Mouse (Mus musculus) embryonic facial prominence, embryonic 10.5 days (tissue): ENCODE measurements at regions not wholly inside any gene's neighbourhood (a gene's known extent, or its start where the extent isn't known, plus 50 kb on each side); places are given as distances from the start of the nearest gene placed in this dataset.

Experiments used
- DNase-seq: peaks from one replicate; pipeline ENCODE4 v3.0.0-alpha.2; 2017; ENCODE audit warnings: low spot score
- H3K27ac ChIP-seq: fragments of 300-500 bp; sonication (generic); replicated peaks from 2 replicates; pipeline ENCODE4 v1.5.1; 2016; ENCODE audit warnings: mild to moderate bottlenecking
- H3K27me3 ChIP-seq: fragments of 300-500 bp; sonication (generic); replicated peaks from 2 replicates; pipeline ENCODE4 v1.6.1; 2016; ENCODE audit warnings: low read depth, mild to moderate bottlenecking; ENCODE audit not compliant: poor library complexity, severe bottlenecking
- H3K36me3 ChIP-seq: fragments of 300-500 bp; sonication (generic); replicated peaks from 2 replicates; pipeline ENCODE4 v1.6.1; 2016; ENCODE audit warnings: mild to moderate bottlenecking, moderate library complexity
- H3K4me1 ChIP-seq: fragments of 300-500 bp; sonication (generic); 2 replicates; pipeline ENCODE4 v1.6.1; 2016
- H3K4me3 ChIP-seq: fragments of 300-500 bp; sonication (generic); 2 replicates; pipeline ENCODE4 v1.5.1; 2016; ENCODE audit warnings: mild to moderate bottlenecking, moderate library complexity
- H3K9me3 ChIP-seq: fragments of 300-500 bp; sonication (generic); 2 replicates; pipeline ENCODE4 v1.6.1; 2016; ENCODE audit warnings: mild to moderate bottlenecking
- WGBS: fragments of 180-500 bp; shearing (Covaris S2); methylation state at CpG from one replicate; pipeline ENCODE4 v1.1.7; 2016; 5-methylcytosine and 5-hydroxymethylcytosine counted together

DNA sequence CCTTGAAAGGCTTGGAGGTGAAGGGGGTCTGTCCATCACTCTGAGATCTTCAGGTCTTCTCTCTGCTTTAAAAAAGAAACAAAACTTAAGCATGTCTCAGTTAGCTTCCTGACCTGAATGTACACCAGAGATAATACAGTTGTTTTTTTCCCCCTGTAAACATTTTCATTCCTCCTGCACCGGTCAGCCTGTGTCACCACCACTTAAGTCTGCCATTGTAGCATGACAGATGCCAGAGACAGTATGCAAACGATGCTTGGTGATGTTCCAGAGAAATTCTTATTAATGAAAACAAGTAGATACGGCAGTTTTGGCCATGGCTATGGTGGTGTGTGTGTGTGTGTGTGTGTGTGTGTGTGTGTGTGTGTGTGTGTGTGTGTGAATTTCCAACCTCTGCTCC lies 144.8 kb upstream of the Mphosph6 start:
- H3K4me1 ChIP-seq, result peaks cover 2% of the 10 kb centered on the region; the same call in 1 of the 2 replicates
- DNase-seq, result no peak
- H3K27ac ChIP-seq, result no peak overlapping the region
- no peak overlapping the region for H3K4me3 ChIP-seq
- H3K27me3 ChIP-seq, result no peaks in the 10 kb centered on the region
- H3K9me3 ChIP-seq, result no peaks in the 10 kb centered on the region
- H3K36me3 ChIP-seq, result no peaks in the 10 kb centered on the region
- WGBS, result 83% methylated on average over 3 of the region's 3 CpGs

DNA sequence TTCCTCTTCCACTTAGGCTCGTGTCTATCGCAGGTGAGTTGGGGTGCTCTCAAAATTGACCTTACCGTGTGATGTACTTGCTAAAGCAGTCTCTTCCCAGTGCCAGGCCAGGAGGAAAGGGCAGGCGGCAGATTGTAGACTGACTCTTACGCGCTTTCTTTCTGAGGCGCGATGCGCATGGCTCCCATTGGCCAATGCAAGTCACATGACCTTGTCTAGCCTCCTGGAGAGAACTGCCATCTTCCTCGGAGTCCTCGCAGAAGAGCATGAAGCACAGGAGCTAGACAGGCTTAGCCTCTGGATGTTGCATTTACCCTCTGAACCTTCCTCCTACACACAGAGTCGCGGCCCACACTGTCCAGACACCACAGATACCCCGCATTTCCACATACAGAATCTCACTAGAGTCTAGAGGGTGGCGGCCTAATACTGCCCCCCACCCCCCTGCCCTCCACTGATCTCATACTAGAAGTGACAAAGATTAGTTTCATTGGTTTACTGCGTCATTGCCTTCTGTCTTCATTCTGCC lies 132.9 kb upstream of the Mphosph6 start:
- WGBS, result 95% methylated on average over 16 of the region's 16 CpGs
- Histone ChIP-seq H3K4me3 (no peak overlapping the region), H3K4me1 (peaks cover 5% of the 10 kb centered on the region; the same call in 1 of the 2 replicates), H3K9me3 (no peaks in the 10 kb centered on the region), H3K27me3 (0 out of 2 replicates have a peak, but pooled peaks cover 2% of the 10 kb centered on the region), H3K27ac (no peak overlapping the region), H3K36me3 (no peaks in the 10 kb centered on the region)
- no peak for DNase-seq

DNA sequence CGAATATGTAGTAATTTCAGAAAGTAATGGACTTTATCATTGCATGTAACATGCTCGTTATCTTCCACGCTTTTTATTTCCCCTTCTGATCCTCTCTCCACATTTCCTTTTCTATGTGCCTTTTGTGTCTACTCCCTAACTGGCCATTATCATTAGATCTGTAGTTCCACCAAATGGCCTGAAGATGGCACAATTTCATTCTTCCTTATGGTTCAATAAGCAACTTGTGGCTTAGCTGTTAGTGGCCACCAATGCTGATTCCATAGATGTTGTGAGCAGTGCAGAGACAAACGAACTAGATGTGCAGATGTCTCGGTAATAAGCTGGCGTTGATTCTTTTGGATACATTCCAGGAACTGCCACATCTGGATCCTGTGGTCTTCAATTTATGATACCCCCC lies 128.9 kb upstream of the Mphosph6 start:
- 59% methylated on average over 6 of the region's 6 CpGs for WGBS

DNA sequence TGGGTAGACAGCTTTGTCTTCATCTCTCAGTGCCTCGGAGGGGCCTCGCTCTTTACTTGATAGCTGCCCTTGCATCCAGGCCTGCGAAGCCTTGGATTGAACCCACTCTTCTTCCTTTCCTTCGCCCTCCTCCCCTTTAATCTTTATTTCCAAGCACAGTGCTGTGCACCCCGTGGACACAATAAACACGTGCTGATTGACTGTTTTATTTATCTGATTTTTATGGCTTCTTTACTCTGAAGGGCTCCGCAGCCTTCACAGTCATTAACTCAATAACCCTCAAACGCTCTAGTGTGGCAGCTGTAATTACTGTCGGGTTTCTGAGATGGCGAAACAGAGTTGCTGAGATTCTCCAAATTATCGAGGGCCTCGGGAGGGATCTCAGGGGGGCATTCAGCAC lies 127.9 kb upstream of the Mphosph6 start:
- Histone ChIP-seq H3K27me3 (0 out of 2 replicates have a peak, but pooled peaks cover 6% of the 10 kb centered on the region), H3K4me3 (no peak overlapping the region), H3K27ac (no peak overlapping the region), H3K9me3 (no peaks in the 10 kb centered on the region), H3K4me1 (0 out of 2 replicates have a peak, but pooled peaks cover 5% of the 10 kb centered on the region), H3K36me3 (no peaks in the 10 kb centered on the region)
- DNase-seq, result no peak
- WGBS, result 66% methylated on average over 12 of the region's 12 CpGs

More for the DNA sequence above, 128.9 kb upstream of the Mphosph6 start:
- H3K4me3 ChIP-seq, result no peak overlapping the region
- no peak overlapping the region for H3K27ac ChIP-seq
- DNase-seq, result no peak
- peaks cover 9% of the 10 kb centered on the region; the same call in 1 of the 2 replicates for H3K4me1 ChIP-seq
- no peaks in the 10 kb centered on the region for H3K9me3 ChIP-seq
- no peaks in the 10 kb centered on the region for H3K36me3 ChIP-seq
- H3K27me3 ChIP-seq, result 0 out of 2 replicates have a peak, but pooled peaks cover 6% of the 10 kb centered on the region

DNA sequence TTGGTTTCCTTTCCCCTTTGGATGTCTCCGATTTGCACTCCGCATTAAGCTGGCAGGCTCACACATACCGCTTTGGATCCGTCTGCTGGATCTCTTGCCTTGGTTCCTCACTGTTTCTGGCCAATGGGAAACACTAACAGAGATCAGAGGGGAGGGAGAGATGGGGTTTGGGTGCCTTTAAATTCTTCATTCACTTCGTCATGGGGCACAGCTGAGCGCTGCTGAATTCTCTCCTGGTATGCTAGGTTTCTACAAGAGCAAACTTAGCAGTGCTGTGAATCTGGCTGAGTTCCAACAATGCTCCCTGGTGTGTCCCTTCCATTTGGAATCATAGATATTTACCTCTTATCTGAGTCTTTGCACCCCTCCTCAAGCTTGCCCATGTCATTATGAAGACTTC lies 121.6 kb upstream of the Mphosph6 start:
- Histone ChIP-seq H3K4me1 (no peaks in the 10 kb centered on the region), H3K4me3 (no peak overlapping the region), H3K36me3 (no peaks in the 10 kb centered on the region), H3K27ac (no peak overlapping the region), H3K27me3 (no peaks in the 10 kb centered on the region), H3K9me3 (no peaks in the 10 kb centered on the region)
- DNase-seq, result no peak
- WGBS, result 87% methylated on average over 6 of the region's 6 CpGs

DNA sequence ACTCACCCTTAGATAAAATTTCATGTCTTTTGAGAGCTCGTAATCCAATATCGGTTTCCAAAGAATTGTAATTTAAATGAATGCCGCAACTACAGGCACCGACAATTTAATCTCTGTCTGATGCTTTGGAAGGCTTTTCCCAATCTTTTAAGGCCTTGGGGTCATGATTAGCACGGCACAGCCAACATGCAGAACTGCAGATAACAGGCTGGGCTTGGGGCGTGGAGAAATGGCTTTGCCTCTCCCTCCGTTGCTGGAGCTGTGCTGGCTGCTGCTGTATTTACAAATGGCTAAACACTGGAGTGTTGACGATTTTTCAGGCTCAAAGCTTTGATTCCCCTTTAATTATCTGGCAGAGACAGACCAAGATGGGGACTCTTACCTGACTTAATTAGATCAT lies 101.3 kb upstream of the Mphosph6 start:
- Histone ChIP-seq H3K9me3 (no peaks in the 10 kb centered on the region), H3K27ac (no peak overlapping the region), H3K4me3 (no peak overlapping the region), H3K27me3 (no peaks in the 10 kb centered on the region), H3K4me1 (no peaks in the 10 kb centered on the region), H3K36me3 (no peaks in the 10 kb centered on the region)
- DNase-seq, result no peak
- WGBS, result 73% methylated on average over 8 of the region's 8 CpGs

DNA sequence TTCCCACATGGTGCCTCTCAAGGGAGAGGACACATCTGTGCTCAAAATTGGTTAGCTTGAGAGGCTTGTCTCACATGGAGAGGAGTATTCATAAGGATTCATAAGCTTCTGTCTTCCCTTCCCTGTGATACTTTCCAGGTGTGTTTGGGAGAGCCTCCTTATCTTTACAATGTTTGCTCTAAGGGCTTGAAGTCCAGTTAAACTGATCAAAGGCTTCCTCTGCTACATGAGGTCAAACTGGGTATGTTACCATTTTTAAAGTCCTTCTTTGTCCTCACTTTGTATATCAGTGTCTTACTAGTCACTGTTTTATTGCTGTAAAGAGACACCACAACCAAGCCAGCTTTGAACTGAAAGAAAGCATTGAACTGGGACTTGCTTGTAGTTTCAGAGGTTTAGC lies 98.1 kb upstream of the Mphosph6 start:
- no peaks in the 10 kb centered on the region for H3K9me3 ChIP-seq
- no peak for DNase-seq
- H3K27ac ChIP-seq, result no peak overlapping the region
- no peaks in the 10 kb centered on the region for H3K36me3 ChIP-seq
- no peaks in the 10 kb centered on the region for H3K4me1 ChIP-seq
- H3K27me3 ChIP-seq, result no peaks in the 10 kb centered on the region
- no peak overlapping the region for H3K4me3 ChIP-seq

DNA sequence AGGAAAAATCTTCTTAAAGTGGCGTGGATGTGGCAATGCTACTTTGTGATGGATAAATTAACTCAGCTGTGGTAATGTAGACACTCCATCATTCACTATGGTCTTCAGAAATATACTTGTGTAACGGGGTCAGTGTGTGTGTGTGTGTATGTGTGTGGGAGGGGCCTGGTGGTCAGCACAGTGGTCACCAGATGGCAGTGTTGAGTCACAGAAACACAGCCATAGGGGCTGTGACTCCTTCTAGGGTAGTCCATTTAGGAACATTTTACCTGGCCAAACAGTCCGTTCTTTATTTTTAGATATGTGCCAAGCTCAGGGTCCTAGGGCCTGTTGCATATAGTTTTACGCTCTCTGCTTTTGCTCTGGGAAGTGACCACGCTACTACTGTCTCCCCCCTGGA lies 96.3 kb upstream of the Mphosph6 start:
- Histone ChIP-seq H3K4me3 (no peak overlapping the region), H3K27me3 (no peaks in the 10 kb centered on the region), H3K4me1 (no peaks in the 10 kb centered on the region), H3K9me3 (no peaks in the 10 kb centered on the region), H3K27ac (no peak overlapping the region), H3K36me3 (no peaks in the 10 kb centered on the region)
- 72% methylated on average over 5 of the region's 5 CpGs for WGBS
- peak; percentile 51 for DNase-seq

DNA sequence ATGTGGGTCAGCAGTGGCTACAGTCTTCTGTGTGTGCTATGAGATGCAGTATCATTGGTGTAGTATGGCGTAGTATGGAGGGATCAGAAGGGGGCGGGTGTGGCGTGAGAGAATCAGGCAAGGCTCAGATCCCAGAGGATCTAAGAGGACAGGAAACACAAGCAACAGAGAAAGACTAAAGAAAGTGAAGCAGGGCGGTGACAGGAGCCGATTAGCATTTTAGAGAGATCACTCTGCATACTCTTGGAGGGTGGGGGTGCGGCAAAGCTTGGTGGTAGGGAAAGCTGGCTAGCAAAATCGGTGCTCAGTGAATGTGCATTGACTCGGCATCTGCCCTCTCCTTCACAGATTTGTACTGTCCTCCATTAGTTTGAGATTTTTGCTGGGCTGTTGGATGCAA lies 93.1 kb upstream of the Mphosph6 start:
- Histone ChIP-seq H3K36me3 (no peaks in the 10 kb centered on the region), H3K27me3 (no peaks in the 10 kb centered on the region), H3K27ac (no peak overlapping the region), H3K4me3 (no peak overlapping the region), H3K9me3 (no peaks in the 10 kb centered on the region), H3K4me1 (no peaks in the 10 kb centered on the region)
- 43% methylated on average over 8 of the region's 8 CpGs for WGBS
- no peak for DNase-seq

DNA sequence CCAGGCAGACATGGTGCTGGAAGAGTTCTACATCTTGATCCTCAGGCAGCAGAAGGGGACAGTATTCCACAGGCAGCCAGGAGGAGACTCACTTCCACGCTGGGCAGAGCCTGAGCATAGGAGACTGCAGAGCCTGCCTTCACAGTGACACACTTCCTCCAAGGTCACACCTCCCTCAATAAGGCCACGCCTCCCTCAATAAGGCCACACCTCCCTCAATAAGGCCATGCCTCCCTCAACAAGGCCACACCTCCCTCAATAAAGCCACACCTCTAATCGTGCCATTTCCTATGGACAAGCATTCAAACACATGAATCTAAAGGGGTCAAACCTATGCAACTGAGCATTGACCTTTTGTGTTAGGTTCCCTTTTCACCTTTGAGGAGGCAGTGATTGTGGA lies 88.5 kb upstream of the Mphosph6 start:
- H3K27ac ChIP-seq, result no peak overlapping the region
- no peak overlapping the region for H3K4me3 ChIP-seq
- H3K27me3 ChIP-seq, result no peaks in the 10 kb centered on the region
- DNase-seq, result no peak
- no peaks in the 10 kb centered on the region for H3K4me1 ChIP-seq
- 73% methylated on average over 3 of the region's 3 CpGs for WGBS
- no peaks in the 10 kb centered on the region for H3K36me3 ChIP-seq
- no peaks in the 10 kb centered on the region for H3K9me3 ChIP-seq

DNA sequence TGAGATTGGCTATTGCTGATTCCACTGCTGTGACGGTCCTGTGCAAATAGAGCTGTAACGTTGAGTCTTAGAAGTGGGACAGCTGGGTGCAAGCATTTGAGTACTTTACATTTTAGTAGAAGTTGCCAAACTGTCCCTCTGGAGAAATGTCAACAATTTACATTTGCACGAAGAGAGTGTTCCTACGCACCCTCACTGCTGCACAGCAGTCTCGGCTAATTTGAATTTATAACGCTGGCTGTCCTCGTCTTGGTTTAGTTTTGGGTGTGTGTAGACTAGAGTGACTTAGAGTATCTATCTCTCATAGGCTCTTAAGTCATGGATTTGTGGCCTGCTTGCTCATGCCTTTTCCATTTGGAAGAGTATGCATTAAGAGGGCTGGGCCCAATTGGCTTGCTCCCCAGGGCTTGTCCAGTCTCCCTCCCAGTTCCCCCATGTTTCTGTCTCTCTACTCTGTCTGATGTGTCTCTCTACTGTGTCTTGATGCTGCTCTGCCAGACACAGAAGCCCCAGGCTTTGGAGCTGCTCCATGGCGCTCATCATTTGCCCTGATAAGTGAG lies 79.8 kb upstream of the Mphosph6 start:
- WGBS, result 94% methylated on average over 8 of the region's 8 CpGs
- H3K4me3 ChIP-seq, result no peak overlapping the region
- DNase-seq, result no peak
- H3K27me3 ChIP-seq, result no peaks in the 10 kb centered on the region
- H3K9me3 ChIP-seq, result no peaks in the 10 kb centered on the region
- no peaks in the 10 kb centered on the region for H3K4me1 ChIP-seq
- H3K36me3 ChIP-seq, result no peaks in the 10 kb centered on the region
- no peak overlapping the region for H3K27ac ChIP-seq

DNA sequence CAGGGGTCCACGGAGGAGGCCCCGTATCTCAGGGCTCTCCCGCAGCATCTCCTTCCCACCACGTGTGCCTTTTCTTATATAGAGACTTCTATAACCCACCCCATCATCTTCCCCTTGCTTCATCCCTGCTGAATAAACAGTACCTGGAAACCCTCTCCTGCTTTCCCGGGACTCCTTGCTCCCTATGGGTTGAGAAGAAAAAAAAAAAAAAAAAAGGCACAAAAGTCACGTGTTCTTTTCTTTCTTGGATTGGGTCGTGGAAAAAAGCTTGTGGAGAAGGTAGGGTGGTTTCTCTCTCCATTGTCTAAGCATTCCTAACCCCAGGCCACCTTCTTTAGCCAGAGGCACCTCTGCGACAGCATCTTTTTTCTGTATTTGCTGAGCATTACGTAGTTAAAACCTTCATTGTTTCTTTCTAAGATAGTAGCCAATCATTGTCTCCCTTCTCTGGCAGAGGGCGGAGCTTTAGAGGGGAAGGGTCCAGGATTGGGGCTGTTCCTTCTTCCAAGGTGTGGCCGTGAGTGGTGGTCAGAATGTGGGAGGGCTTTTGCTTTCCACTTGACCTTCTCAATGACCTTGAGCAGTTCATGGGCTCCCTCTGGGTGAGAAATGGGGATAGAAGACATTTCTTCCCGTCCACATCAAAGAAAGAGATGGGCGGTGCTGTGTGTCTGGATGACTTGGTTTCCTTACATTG lies 78.7 kb upstream of the Mphosph6 start:
- Histone ChIP-seq H3K27me3 (no peaks in the 10 kb centered on the region), H3K36me3 (no peaks in the 10 kb centered on the region), H3K27ac (no peak overlapping the region), H3K9me3 (0 out of 2 replicates have a peak, but pooled peaks cover 2% of the 10 kb centered on the region), H3K4me3 (no peak overlapping the region), H3K4me1 (no peaks in the 10 kb centered on the region)
- 68% methylated on average over 13 of the region's 13 CpGs for WGBS
- DNase-seq, result no peak

DNA sequence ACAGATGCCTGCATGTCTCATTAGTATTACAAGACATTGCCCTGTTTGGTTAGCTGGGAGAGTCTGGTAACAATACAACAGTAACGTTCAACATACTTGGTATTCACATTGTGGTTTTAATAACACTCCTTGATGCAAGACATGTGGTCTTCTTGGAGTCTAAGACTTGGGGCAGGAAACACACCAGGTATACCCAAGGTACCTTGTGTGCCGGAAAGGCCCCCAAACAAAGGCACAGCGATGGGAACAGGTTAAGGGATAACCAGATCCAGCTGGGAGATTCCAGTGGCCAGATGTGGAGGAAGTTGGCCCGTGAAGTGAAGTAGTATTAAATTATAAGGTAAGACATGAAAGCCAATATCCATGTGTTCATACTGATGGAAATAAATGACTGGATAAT lies 71.9 kb upstream of the Mphosph6 start:
- 57% methylated on average over 4 of the region's 4 CpGs for WGBS
- Histone ChIP-seq H3K27me3 (no peaks in the 10 kb centered on the region), H3K4me3 (no peak overlapping the region), H3K9me3 (0 out of 2 replicates have a peak, but pooled peaks cover 2% of the 10 kb centered on the region), H3K4me1 (no peaks in the 10 kb centered on the region), H3K27ac (no peak overlapping the region), H3K36me3 (no peaks in the 10 kb centered on the region)
- DNase-seq, result peak; percentile 30
